Mouse (Mus musculus) limb, embryonic 10.5 days (tissue): Measurements from ENCODE around the gene Snx6. TPM values are rescaled to one million over a fixed set of nuclear protein-coding genes. Genes with fewer than 3 reads are reported as not detected.
"Not testable (repeated sequence)": the region's sequence is repeated elsewhere in the genome, so short reads cannot be mapped to it uniquely, and the experiment has no call there.

Source experiments
- DNase-seq: peaks from one replicate; pipeline ENCODE4 v3.0.0-alpha.2; 2017; ENCODE audit warnings: low spot score
- H3K27ac ChIP-seq: fragments of 300-500 bp; sonication (generic); 2 replicates; pipeline ENCODE4 v1.5.1; 2016; ENCODE audit warnings: mild to moderate bottlenecking
- H3K27me3 ChIP-seq: fragments of 300-500 bp; sonication (generic); 2 replicates; pipeline ENCODE4 v1.6.1; 2016; ENCODE audit warnings: low read depth, mild to moderate bottlenecking; ENCODE audit not compliant: poor library complexity, severe bottlenecking
- H3K36me3 ChIP-seq: fragments of 300-500 bp; sonication (generic); 2 replicates; pipeline ENCODE4 v1.6.1; 2016; ENCODE audit warnings: mild to moderate bottlenecking, moderate library complexity
- H3K4me1 ChIP-seq: fragments of 300-500 bp; sonication (generic); 2 replicates; pipeline ENCODE4 v1.6.1; 2016
- H3K4me3 ChIP-seq: fragments of 300-500 bp; sonication (generic); 2 replicates; pipeline ENCODE4 v1.5.1; 2016; ENCODE audit warnings: mild to moderate bottlenecking, moderate library complexity
- H3K9me3 ChIP-seq: fragments of 300-500 bp; sonication (generic); replicated peaks from 2 replicates; pipeline ENCODE4 v1.6.1; 2016; ENCODE audit warnings: mild to moderate bottlenecking
- WGBS: fragments of 180-500 bp; shearing (Covaris S2); methylation state at CpG from one replicate; pipeline ENCODE4 v1.1.7; 2016; 5-methylcytosine and 5-hydroxymethylcytosine counted together
- polyA plus RNA-seq: library from polyadenylated mRNA; unstranded; fragments of >200 nt; fragmentation: Nextera tagmentation; extraction: Ambion mirVana; gene quantifications from 2 replicates; pipeline ENCODE4 v1.2.1, GENCODE M21; 2016

The Snx6 gene
- polyA plus RNA-seq, 1 experiment from 2014 or later = 180 TPM

- Histone ChIP-seq H3K27me3 (no peaks in the 10 kb centered on the region), H3K27ac (no peak overlapping the region), H3K4me1 (peaks cover 37% of the 10 kb centered on the region), H3K9me3 (no peaks in the 10 kb centered on the region), H3K4me3 (no peak overlapping the region), H3K36me3 (peaks cover 49% of the 10 kb centered on the region)
- peak; percentile 55 for DNase-seq
- 18% methylated on average over 11 of the region's 11 CpGs for WGBS
These were observed 6.0 kb downstream of the Snx6 start for GRCm38 (mm10) chr12:54789346-54790143.

- 88% methylated on average over 12 of the region's 12 CpGs for WGBS
- no peak for DNase-seq
- no peaks in the 10 kb centered on the region for H3K9me3 ChIP-seq
- peaks cover 96% of the 10 kb centered on the region for H3K36me3 ChIP-seq
- no peak overlapping the region for H3K27ac ChIP-seq
- no peaks in the 10 kb centered on the region for H3K27me3 ChIP-seq
- H3K4me1 ChIP-seq = no peaks in the 10 kb centered on the region
- no peak overlapping the region for H3K4me3 ChIP-seq
These were observed 31.9 kb downstream of the Snx6 start for GRCm38 (mm10) chr12:54763624-54764023.

- H3K27ac ChIP-seq = no peak overlapping the region
- H3K27me3 ChIP-seq = no peaks in the 10 kb centered on the region
- no peak overlapping the region for H3K4me3 ChIP-seq
- peaks cover 94% of the 10 kb centered on the region for H3K36me3 ChIP-seq
- H3K4me1 ChIP-seq = no peaks in the 10 kb centered on the region
- DNase-seq = no peak
- no peaks in the 10 kb centered on the region for H3K9me3 ChIP-seq
- 90% methylated on average over 1 of the region's 1 CpGs for WGBS
These were observed 34.8 kb downstream of the Snx6 start for GRCm38 (mm10) chr12:54760676-54761075.

GRCm38 (mm10) chr12:54758846-54759245 is 36.7 kb downstream of the Snx6 start:
- WGBS = 93% methylated on average over 2 of the region's 2 CpGs
- Histone ChIP-seq H3K9me3 (no peaks in the 10 kb centered on the region), H3K27me3 (no peaks in the 10 kb centered on the region), H3K36me3 (peaks cover 90% of the 10 kb centered on the region), H3K4me1 (no peaks in the 10 kb centered on the region), H3K27ac (no peak overlapping the region), H3K4me3 (no peak overlapping the region)
- no peak for DNase-seq

- Histone ChIP-seq H3K9me3 (no peaks in the 10 kb centered on the region), H3K4me1 (no peaks in the 10 kb centered on the region), H3K4me3 (no peak overlapping the region), H3K36me3 (peaks cover 81% of the 10 kb centered on the region), H3K27ac (no peak overlapping the region), H3K27me3 (no peaks in the 10 kb centered on the region)
- DNase-seq = no peak
- 95% methylated on average over 8 of the region's 8 CpGs for WGBS
These were observed 46.9 kb downstream of the Snx6 start for GRCm38 (mm10) chr12:54748647-54749046.

GRCm38 (mm10) chr12:54738661-54739243 is 56.8 kb downstream of the Snx6 start:
- not testable (repeated sequence) for H3K4me1 ChIP-seq, H3K9me3 ChIP-seq, H3K27me3 ChIP-seq, DNase-seq, H3K36me3 ChIP-seq
- H3K27ac ChIP-seq = peak overlapping the region; percentile 73; the same call in 1 of the 2 replicates
- WGBS = 0% methylated on average over 13 of the region's 33 CpGs
- H3K4me3 ChIP-seq = 0 out of 2 replicates have a peak overlapping the region, but pooled peaks have one; percentile 25

- not testable (repeated sequence) for H3K27ac ChIP-seq, H3K4me1 ChIP-seq, H3K36me3 ChIP-seq, H3K4me3 ChIP-seq, DNase-seq, H3K27me3 ChIP-seq, H3K9me3 ChIP-seq
- WGBS = no CpG with 5 or more reads among the region's 21 CpGs
These were observed 57.4 kb downstream of the Snx6 start for GRCm38 (mm10) chr12:54737891-54738660.

- not testable (repeated sequence) for H3K9me3 ChIP-seq, H3K4me1 ChIP-seq, DNase-seq, H3K4me3 ChIP-seq, H3K36me3 ChIP-seq, H3K27ac ChIP-seq, H3K27me3 ChIP-seq
- WGBS = 0% methylated on average over 10 of the region's 49 CpGs
These were observed 61.0 kb downstream of the Snx6 start for GRCm38 (mm10) chr12:54734307-54735131.

- H3K4me3 ChIP-seq, H3K36me3 ChIP-seq, H3K9me3 ChIP-seq, DNase-seq, H3K27ac ChIP-seq, H3K4me1 ChIP-seq, H3K27me3 ChIP-seq: not testable (repeated sequence)
- WGBS = no CpG with 5 or more reads among the region's 56 CpGs
These were observed 66.1 kb downstream of the Snx6 start for GRCm38 (mm10) chr12:54729140-54730059.

- not testable (repeated sequence) for H3K36me3 ChIP-seq, H3K9me3 ChIP-seq, H3K27ac ChIP-seq, DNase-seq, H3K4me3 ChIP-seq, H3K27me3 ChIP-seq, H3K4me1 ChIP-seq
- no CpG with 5 or more reads among the region's 56 CpGs for WGBS
These were observed 76.4 kb downstream of the Snx6 start for GRCm38 (mm10) chr12:54718871-54719786.

- H3K27ac ChIP-seq, H3K9me3 ChIP-seq, H3K4me3 ChIP-seq, H3K4me1 ChIP-seq, DNase-seq, H3K27me3 ChIP-seq, H3K36me3 ChIP-seq: not testable (repeated sequence)
- 79% methylated on average over 6 of the region's 11 CpGs for WGBS
These were observed 78.0 kb downstream of the Snx6 start for GRCm38 (mm10) chr12:54717516-54717915.
